Mouse (Mus musculus): Measurements from ENCODE around the gene Yif1a.

- TF ChIP-seq POLR2A (IDR thresholded peaks at IDR 0.05; ENCODE audit: insufficient read depth, low read length): no peak
- no peak for TF ChIP-seq CTCF (IDR thresholded peaks at IDR 0.05; ENCODE audit: low read depth, low read length)
Measured at GRCm38 (mm10) chr19:5058801-5059771, 29.3 kb upstream of the Yif1a start.

All from ES-Bruce4 (cell line).